Mouse (Mus musculus): ENCODE results near the gene Gpr139. TPM values are rescaled to one million over a fixed set of nuclear protein-coding genes. Genes with fewer than 3 reads are reported as not detected.

Gene Gpr139
- 3.2 and 3.4 TPM in 2 replicates for polyA plus RNA-seq (2012; rRNA removed)

DNA sequence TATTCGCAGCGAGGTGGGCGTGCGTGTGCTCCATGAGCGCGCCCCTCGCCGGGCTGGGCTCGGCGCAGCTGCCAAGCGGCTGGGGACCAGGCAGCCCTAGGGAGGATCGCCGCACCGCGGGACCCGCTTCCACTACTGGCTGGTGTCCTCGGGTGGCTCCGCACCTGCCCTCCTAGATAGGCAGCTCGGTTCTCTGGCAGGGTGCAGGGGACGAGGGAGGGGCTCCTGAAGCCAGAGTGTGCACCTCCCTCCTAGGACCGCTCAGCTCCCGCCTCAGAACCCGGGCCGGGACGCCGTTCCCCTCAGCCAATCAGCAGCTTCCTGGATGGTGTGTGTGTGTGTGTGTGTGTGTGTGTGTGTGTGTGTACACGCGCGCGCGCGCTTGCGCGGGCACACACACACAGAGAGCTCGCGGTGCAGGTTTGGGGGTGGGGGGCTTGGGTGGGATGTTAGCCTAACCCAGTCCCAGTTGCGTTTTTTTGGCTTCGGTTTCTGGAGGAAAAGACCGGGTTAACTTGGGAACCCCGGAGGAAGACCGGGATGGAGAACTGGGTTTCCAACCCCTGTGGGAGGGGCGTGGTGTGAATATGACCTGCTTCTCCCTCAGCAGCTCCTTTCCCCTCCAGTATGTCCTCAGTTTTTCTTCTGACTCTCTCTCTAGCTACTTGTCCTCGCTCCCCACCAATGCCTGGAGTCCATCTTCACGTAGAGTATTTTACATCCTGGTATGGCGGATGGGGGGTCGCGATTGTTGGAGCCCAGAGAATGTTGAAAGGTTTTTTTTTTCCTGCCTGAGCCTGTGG is at the start of gene Gpr139:
Gene Gpr139, minus strand, starts transcription at position 263 of the 803 bp plus-strand sequence.
- H3K4me1 ChIP-seq (ENCODE audit: control insufficient read depth, insufficient read depth, low read length): no peaks in the 10 kb centered on the region
- H3K27ac ChIP-seq (ENCODE audit: insufficient read depth, low read length): no peak within 1 kb of the TSS
- peak; percentile 7 to 16 for DNase-seq
- under 1% methylated on average over 47 of the region's 47 CpGs for WGBS
- TF ChIP-seq CTCF (IDR thresholded peaks at IDR 0.05; ENCODE audit: borderline replicate concordance, insufficient read depth, low read depth, low read length) (no peak), POLR2A (IDR thresholded peaks at IDR 0.05; ENCODE audit: borderline replicate concordance, insufficient read depth, low read length) (no peak)
- H3K27me3 ChIP-seq (ENCODE audit: control insufficient read depth, insufficient read depth, low read length): no peaks in the 10 kb centered on the region; the same call in 1 of the 2 replicates
- peak within 1 kb of the TSS; percentile 42 for H3K4me3 ChIP-seq (replicated peaks; ENCODE audit: insufficient read depth, low read depth, low read length)

DNA sequence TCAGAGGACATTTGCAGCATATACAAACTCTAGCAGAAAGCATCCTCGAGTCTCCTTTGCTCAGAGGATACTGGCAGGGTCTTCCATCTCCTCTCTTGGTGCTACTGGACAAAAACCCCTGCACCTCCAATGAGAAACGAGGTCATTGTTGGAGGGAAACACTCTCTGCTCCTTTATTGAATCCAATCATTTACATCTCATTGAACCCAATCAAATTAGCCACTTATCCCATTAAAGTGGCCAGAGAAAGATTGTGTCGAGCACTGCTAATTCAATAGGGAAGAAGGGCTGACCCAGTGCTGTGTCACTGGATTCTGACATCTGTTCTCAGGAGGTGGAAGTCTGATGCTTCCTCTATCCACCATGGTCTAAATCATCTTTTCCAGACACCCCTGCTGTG is 46.6 kb upstream of the Gpr139 start:
- H3K27ac ChIP-seq (ENCODE audit: insufficient read depth, low read length): no peak overlapping the region
- 52% methylated on average over 3 of the region's 3 CpGs for WGBS
- H3K4me1 ChIP-seq (ENCODE audit: control insufficient read depth, insufficient read depth, low read length): no peaks in the 10 kb centered on the region
- DNase-seq: no peak
- TF ChIP-seq CTCF (IDR thresholded peaks at IDR 0.05; ENCODE audit: borderline replicate concordance, insufficient read depth, low read depth, low read length): no peak
- TF ChIP-seq POLR2A (IDR thresholded peaks at IDR 0.05; ENCODE audit: borderline replicate concordance, insufficient read depth, low read length): no peak
- H3K4me3 ChIP-seq (replicated peaks; ENCODE audit: insufficient read depth, low read depth, low read length): no peak overlapping the region
- H3K27me3 ChIP-seq (ENCODE audit: control insufficient read depth, insufficient read depth, low read length): no peaks in the 10 kb centered on the region

DNA sequence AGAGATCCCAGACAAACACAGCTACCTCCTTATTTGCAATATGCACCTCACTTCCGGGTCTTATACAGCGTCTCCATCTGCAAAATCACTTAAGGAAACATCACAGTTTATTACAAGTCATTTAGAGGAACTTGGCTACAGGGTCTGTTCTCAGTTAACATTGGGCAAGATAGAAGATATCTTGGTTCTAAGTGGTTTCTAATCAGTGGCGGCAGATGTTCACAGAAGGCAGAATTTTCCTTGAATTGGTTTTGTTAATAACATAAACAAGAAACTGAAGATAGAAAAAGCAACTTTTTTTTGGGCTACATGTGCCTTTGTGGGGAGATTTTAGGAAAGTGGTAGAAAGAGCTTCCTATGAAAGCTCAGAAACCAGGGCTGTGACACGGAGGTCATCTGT is 38.3 kb upstream of the Gpr139 start:
- no peak for DNase-seq
- 88% methylated on average over 4 of the region's 4 CpGs for WGBS
- H3K4me3 ChIP-seq (replicated peaks; ENCODE audit: insufficient read depth, low read depth, low read length): no peak overlapping the region
- TF ChIP-seq CTCF (IDR thresholded peaks at IDR 0.05; ENCODE audit: borderline replicate concordance, insufficient read depth, low read depth, low read length) (no peak), POLR2A (IDR thresholded peaks at IDR 0.05; ENCODE audit: borderline replicate concordance, insufficient read depth, low read length) (no peak)
- no peaks in the 10 kb centered on the region for H3K4me1 ChIP-seq (ENCODE audit: control insufficient read depth, insufficient read depth, low read length)
- no peak overlapping the region for H3K27ac ChIP-seq (ENCODE audit: insufficient read depth, low read length)
- no peaks in the 10 kb centered on the region for H3K27me3 ChIP-seq (ENCODE audit: control insufficient read depth, insufficient read depth, low read length)

DNA sequence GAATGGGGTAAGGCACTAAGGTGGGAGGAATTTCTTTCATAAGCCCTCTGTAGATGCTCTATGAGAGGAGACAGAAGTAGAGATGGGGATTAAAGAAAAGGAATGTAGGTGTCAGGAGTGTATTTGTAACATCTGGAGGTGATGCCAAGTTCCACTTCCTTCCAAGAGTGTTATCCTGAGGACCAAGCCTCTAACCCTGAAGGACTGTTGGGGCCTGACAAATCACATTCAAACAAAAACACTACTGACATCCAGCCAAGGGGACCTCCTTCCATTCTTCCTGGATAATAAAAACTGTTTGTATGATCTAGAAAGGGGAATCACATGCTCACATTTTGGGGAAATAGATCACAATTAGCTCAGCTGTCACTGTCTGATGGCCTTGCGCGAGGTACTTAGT is 34.7 kb upstream of the Gpr139 start:
- Histone ChIP-seq H3K27ac (ENCODE audit: insufficient read depth, low read length) (no peak overlapping the region), H3K27me3 (ENCODE audit: control insufficient read depth, insufficient read depth, low read length) (no peaks in the 10 kb centered on the region), H3K4me1 (ENCODE audit: control insufficient read depth, insufficient read depth, low read length) (no peaks in the 10 kb centered on the region), H3K4me3 (replicated peaks; ENCODE audit: insufficient read depth, low read depth, low read length) (no peak overlapping the region)
- TF ChIP-seq POLR2A (IDR thresholded peaks at IDR 0.05; ENCODE audit: borderline replicate concordance, insufficient read depth, low read length) (no peak), CTCF (IDR thresholded peaks at IDR 0.05; ENCODE audit: borderline replicate concordance, insufficient read depth, low read depth, low read length) (no peak)
- no peak for DNase-seq
- WGBS: 82% methylated on average over 2 of the region's 2 CpGs

DNA sequence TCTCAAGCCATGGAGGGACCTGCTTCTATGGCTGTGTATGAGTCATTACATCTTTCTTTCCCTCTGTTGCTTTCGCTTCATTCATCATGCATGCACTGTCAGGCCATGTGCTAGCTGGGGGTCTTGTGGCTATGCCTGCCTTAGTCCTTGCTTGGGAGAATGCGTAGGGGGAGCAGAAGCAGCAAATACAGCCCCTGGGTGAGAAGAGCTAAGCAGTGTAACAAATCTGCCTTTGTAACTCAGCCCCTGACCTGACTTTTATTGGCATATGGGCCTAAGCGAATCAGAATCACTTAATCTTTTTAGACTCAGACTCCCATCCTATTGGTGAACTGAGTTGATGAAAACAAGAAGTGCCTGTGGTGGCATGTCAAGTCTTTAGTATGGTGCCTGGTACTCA is 22.8 kb upstream of the Gpr139 start:
- Histone ChIP-seq H3K27ac (ENCODE audit: insufficient read depth, low read length) (no peak overlapping the region), H3K27me3 (ENCODE audit: control insufficient read depth, insufficient read depth, low read length) (no peaks in the 10 kb centered on the region), H3K4me1 (ENCODE audit: control insufficient read depth, insufficient read depth, low read length) (no peaks in the 10 kb centered on the region), H3K4me3 (replicated peaks; ENCODE audit: insufficient read depth, low read depth, low read length) (no peak overlapping the region)
- no peak for DNase-seq
- no peak for TF ChIP-seq CTCF (IDR thresholded peaks at IDR 0.05; ENCODE audit: borderline replicate concordance, insufficient read depth, low read depth, low read length)
- no peak for TF ChIP-seq POLR2A (IDR thresholded peaks at IDR 0.05; ENCODE audit: borderline replicate concordance, insufficient read depth, low read length)
- WGBS: 66% methylated on average over 3 of the region's 3 CpGs

GRCm38 (mm10) chr7:119186374-119186773 is 2.0 kb upstream of the Gpr139 start:
- peak in 1 of 2 experiments; percentile 28 for DNase-seq
- H3K4me3 ChIP-seq (replicated peaks; ENCODE audit: insufficient read depth, low read depth, low read length): no peak overlapping the region
- H3K4me1 ChIP-seq (ENCODE audit: control insufficient read depth, insufficient read depth, low read length): no peaks in the 10 kb centered on the region
- H3K27ac ChIP-seq (ENCODE audit: insufficient read depth, low read length): no peak overlapping the region
- H3K27me3 ChIP-seq (ENCODE audit: control insufficient read depth, insufficient read depth, low read length): no peaks in the 10 kb centered on the region; the same call in 1 of the 2 replicates
- no peak for TF ChIP-seq POLR2A (IDR thresholded peaks at IDR 0.05; ENCODE audit: borderline replicate concordance, insufficient read depth, low read length)
- TF ChIP-seq CTCF (IDR thresholded peaks at IDR 0.05; ENCODE audit: borderline replicate concordance, insufficient read depth, low read depth, low read length): peak; percentile 14; the same call in 1 of the 2 replicates
- 14% methylated on average over 11 of the region's 11 CpGs for WGBS

GRCm38 (mm10) chr7:119185181-119185940 is 958 bp upstream of the Gpr139 start:
- DNase-seq: no peak
- no peak overlapping the region for H3K27ac ChIP-seq (ENCODE audit: insufficient read depth, low read length)
- no peak for TF ChIP-seq POLR2A (IDR thresholded peaks at IDR 0.05; ENCODE audit: borderline replicate concordance, insufficient read depth, low read length)
- TF ChIP-seq CTCF (IDR thresholded peaks at IDR 0.05; ENCODE audit: borderline replicate concordance, insufficient read depth, low read depth, low read length): no peak
- H3K27me3 ChIP-seq (ENCODE audit: control insufficient read depth, insufficient read depth, low read length): no peaks in the 10 kb centered on the region; the same call in 1 of the 2 replicates
- no peaks in the 10 kb centered on the region for H3K4me1 ChIP-seq (ENCODE audit: control insufficient read depth, insufficient read depth, low read length)
- WGBS: 3% methylated on average over 23 of the region's 23 CpGs
- H3K4me3 ChIP-seq (replicated peaks; ENCODE audit: insufficient read depth, low read depth, low read length): no peak overlapping the region

Measured in cerebellum, adult 2 months (tissue).